Mouse (Mus musculus) bone marrow, adult 2 months (tissue): ENCODE measurements around the gene Alox15.

Experiments
- CTCF ChIP-seq: fragments of 200-500 bp; IDR thresholded peaks from 2 replicates; pipeline ENCODE4 v1.5.1; 2011; ENCODE audit warnings: low read length, control low read depth; ENCODE audit not compliant: control insufficient read depth, insufficient read depth
- POLR2A ChIP-seq: fragments of 200-500 bp; IDR thresholded peaks from 2 replicates; pipeline ENCODE4 v1.6.1; 2011; ENCODE audit warnings: low read depth, mild to moderate bottlenecking, control low read depth, low read length, borderline replicate concordance; ENCODE audit not compliant: control insufficient read depth

DNA sequence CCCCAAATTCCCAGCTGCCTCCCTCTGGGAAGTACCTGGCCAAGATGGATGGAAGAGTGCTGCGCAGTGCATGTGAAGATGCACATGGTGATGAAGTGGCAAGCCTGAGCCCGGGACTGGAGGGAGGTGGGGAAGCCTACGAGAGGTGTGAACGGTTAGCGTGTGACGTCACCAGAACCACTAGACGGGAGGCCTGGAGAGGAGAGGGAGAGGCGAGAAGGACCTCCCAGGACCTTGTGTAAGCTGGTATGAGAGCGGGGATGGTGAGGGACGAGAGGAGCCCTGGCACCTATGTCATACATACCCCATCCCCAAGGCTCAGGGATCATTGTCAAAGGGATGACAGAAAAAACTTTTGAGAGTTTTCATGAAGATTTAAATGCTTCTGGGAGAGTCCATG is 6.8 kb downstream of the Alox15 start:
- TF ChIP-seq CTCF (no peak), POLR2A (no peak)
